Mouse (Mus musculus) CH12.LX (cell line): ENCODE measurements at regions not wholly inside any gene's neighbourhood (a gene's known extent, or its start where the extent isn't known, plus 50 kb on each side); places are given as distances from the start of the nearest gene placed in this dataset.

Source experiments
- CHD1 ChIP-seq: IDR thresholded peaks from 2 replicates; pipeline ENCODE4 v1.6.1; 2012; ENCODE audit warnings: low read depth, low read length, improper control_type of control experiment, inconsistent platforms
- CHD2 ChIP-seq: IDR thresholded peaks from 2 replicates; pipeline ENCODE4 v1.6.1; 2011; ENCODE audit warnings: low read length, improper control_type of control experiment
- CTCF ChIP-seq, 2 experiments: IDR thresholded peaks in 1 of 2; conservative IDR thresholded peaks in 1 of 2; 2 replicates each; pipeline ENCODE4 v1.5.1; 2011 to 2012; ENCODE audit warnings: low read depth in 2 of 2, low read length in 2 of 2, improper control_type of control experiment in 1 of 2, inconsistent platforms in 1 of 2, mild to moderate bottlenecking in 1 of 2, moderate library complexity in 1 of 2
- ELF1 ChIP-seq: IDR thresholded peaks from 2 replicates; pipeline ENCODE4 v1.6.1; 2014; ENCODE audit warnings: low read depth, mild to moderate bottlenecking, inconsistent platforms, low read length, improper control_type of control experiment
- EP300 ChIP-seq: IDR thresholded peaks from 2 replicates; pipeline ENCODE4 v1.6.1; 2011; ENCODE audit warnings: low read length, improper control_type of control experiment
- JUN ChIP-seq: IDR thresholded peaks from 2 replicates; pipeline ENCODE4 v1.6.1; 2011; ENCODE audit warnings: low read depth, mild to moderate bottlenecking, low read length, improper control_type of control experiment, moderate library complexity; ENCODE audit not compliant: insufficient read depth
- JUND ChIP-seq: conservative IDR thresholded peaks from 2 replicates; pipeline ENCODE4 v1.6.1; 2011; ENCODE audit warnings: low read depth, low read length, improper control_type of control experiment
- MAX ChIP-seq: IDR thresholded peaks from 2 replicates; pipeline ENCODE4 v1.6.1; 2011; ENCODE audit warnings: low read length, improper control_type of control experiment
- POLR2A ChIP-seq: IDR thresholded peaks from 2 replicates; pipeline ENCODE4 v1.6.1; 2011; ENCODE audit warnings: low read depth, mild to moderate bottlenecking, improper control_type of control experiment, low read length
- POLR2AphosphoS2 ChIP-seq: IDR thresholded peaks from 2 replicates; pipeline ENCODE4 v1.6.1; 2011; ENCODE audit warnings: low read depth, low read length, improper control_type of control experiment
- RCOR1 ChIP-seq: conservative IDR thresholded peaks from 2 replicates; pipeline ENCODE4 v1.6.1; 2012; ENCODE audit warnings: low read depth, mild to moderate bottlenecking, inconsistent platforms, low read length, improper control_type of control experiment
- ZMIZ1 ChIP-seq: IDR thresholded peaks from 2 replicates; pipeline ENCODE4 v1.6.1; 2012; ENCODE audit warnings: low read depth, mild to moderate bottlenecking, inconsistent platforms, low read length, improper control_type of control experiment

- TF ChIP-seq EP300 (no peak), CTCF (conservative IDR thresholded peaks at IDR 0.05 in 1 of 2, IDR thresholded peaks at IDR 0.05 in 1 of 2; ENCODE audit: low read depth in 2 of 2, low read length in 2 of 2) (no peak), POLR2A (no peak), CHD2 (no peak), ZMIZ1 (no peak), ELF1 (no peak), MAX (no peak), POLR2AphosphoS2 (no peak), JUN (no peak), RCOR1 (no peak), CHD1 (no peak), JUND (no peak)
Measured at GRCm38 (mm10) chr14:46616030-46616429, 144.3 kb upstream of the Cdkn3 start.
